Mouse (Mus musculus) bone marrow macrophage, adult 2 months (primary cell): ENCODE measurements around the gene Bcl2l13.

Experiments used
- CTCF ChIP-seq: IDR thresholded peaks from 2 replicates; pipeline ENCODE4 v1.5.1; 2012; ENCODE audit warnings: low read depth, mild to moderate bottlenecking, low read length, moderate library complexity
- POLR2A ChIP-seq: IDR thresholded peaks from 2 replicates; pipeline ENCODE4 v1.6.1; 2012; ENCODE audit warnings: mild to moderate bottlenecking, low read depth, low read length, borderline replicate concordance

DNA sequence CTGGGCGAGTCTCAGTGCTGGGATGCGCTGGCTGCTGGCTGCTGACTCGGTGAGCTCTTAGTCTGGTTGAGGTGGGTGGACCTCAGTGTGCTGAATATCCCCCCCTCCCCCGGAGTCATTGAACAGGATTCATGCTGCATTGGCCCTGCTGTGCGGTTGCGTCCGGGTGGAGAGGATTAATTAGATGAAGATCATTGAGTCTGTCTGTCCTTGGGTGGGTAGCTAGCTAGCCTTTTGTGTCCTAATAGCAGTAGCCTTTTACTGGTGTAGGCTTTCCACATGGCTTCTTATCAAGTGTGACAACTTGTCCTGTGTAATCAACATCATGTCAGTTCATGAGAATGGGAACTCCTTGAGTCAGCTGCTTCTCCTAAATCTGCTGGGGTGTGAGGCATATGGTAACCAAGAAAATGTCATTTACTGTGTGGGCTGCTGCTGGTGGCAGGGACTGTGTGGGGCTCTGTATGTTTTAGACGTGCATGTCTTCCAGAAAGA lies 22.3 kb downstream of the Bcl2l13 start:
- no peak for TF ChIP-seq CTCF
- TF ChIP-seq POLR2A, result no peak
